Mouse (Mus musculus): ENCODE data around the gene Tmem95.

Tmem95 gene

GRCm38 (mm10) chr11:69910781-69911560 lies 33.2 kb upstream of the Tmem95 start:
- DNase-seq (ENCODE audit: low spot score): no peak

- DNase-seq (ENCODE audit: low spot score): no peak
These were observed 32.4 kb upstream of the Tmem95 start for GRCm38 (mm10) chr11:69910177-69910576.

DNA sequence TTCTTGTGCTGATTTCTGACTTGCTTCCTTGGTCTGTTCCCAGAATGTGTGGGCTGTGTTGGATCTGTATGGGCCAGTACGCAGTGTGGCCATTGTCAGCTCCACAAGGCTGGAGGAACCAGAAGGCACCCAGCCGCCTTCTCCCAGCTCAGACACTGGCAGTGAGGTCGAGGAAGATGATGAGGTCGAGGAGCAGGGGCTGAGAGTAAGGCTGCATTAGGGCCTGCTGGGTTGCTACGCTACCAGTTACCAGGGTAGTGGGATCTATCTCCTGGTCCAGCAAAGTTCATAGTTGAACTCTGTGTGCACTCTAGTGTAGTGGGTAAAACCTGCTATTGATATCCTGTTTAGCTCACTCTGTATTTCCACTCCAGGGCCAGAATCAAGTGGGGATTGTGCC lies 31.4 kb upstream of the Tmem95 start:
- DNase-seq (ENCODE audit: low spot score): no peak

DNA sequence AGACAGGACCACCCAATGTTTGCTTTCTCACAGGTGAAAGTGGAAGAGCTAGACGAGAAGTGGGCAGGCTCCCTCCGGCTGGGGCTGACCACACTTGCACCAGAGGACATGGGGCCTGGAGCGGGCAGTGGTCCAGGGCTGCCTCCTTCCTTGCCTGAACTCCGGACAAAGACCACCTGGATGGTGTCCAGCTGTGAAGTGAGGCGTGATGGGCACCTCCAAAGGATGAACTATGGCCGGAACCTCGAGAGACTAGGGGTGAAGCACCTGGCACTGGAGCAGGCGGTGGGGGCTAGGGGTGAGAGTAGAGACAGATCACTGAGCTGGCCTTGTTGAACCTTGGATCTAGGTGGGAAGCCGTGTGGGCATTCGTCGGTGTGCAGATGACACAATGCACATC lies 30.8 kb upstream of the Tmem95 start:
- no peak for DNase-seq (ENCODE audit: low spot score)

DNA sequence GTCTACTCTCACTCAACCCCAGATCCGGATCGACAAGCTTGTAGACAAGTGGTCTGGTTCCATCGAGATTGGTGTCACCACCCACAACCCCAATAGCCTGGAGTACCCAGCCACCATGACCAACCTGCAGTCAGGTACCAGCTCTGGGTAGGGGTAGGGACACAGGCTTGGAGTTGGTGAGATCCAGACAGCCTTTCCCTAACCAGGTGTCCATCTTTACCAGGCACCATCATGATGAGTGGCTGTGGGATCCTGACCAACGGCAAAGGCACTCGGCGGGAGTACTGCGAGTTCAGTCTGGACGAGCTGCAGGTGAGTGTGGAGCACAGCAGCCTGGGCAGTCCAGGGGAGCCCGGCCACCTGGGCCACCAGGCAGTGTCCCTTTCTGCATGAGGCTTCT lies 26.5 kb upstream of the Tmem95 start:
- DNase-seq (ENCODE audit: low spot score): no peak

DNA sequence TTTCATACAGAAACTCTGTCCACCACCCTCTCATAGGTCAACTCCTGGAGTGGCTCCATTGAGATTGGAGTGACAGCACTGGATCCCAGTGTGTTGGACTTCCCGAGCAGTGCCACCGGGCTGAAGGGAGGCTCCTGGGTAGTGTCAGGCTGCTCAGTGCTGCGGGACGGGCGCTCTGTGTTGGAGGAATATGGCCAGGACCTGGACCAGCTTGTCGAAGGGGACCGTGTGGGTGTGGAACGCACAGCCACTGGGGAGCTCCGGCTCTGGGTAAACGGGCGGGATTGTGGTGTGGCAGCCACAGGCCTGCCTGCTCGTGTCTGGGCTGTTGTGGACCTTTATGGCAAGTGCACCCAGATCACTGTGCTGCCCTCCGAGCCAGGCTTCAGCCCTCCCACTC lies 25.2 kb upstream of the Tmem95 start:
- DNase-seq (ENCODE audit: low spot score): no peak

- DNase-seq (ENCODE audit: low spot score): peak; percentile 46
These were observed 24.2 kb upstream of the Tmem95 start for GRCm38 (mm10) chr11:69901993-69902392.

- peak; percentile 98 for DNase-seq (ENCODE audit: low spot score)
These were observed 23.6 kb upstream of the Tmem95 start for GRCm38 (mm10) chr11:69901406-69901846.

- DNase-seq (ENCODE audit: low spot score): peak; percentile 91
These were observed 22.9 kb upstream of the Tmem95 start, which contains the start of the genes 2810408A11Rik and Neurl4 for GRCm38 (mm10) chr11:69900471-69901405. 2810408A11Rik (minus strand) TSS chr11:69900987. Neurl4 (plus strand) TSS chr11:69901072.

DNA sequence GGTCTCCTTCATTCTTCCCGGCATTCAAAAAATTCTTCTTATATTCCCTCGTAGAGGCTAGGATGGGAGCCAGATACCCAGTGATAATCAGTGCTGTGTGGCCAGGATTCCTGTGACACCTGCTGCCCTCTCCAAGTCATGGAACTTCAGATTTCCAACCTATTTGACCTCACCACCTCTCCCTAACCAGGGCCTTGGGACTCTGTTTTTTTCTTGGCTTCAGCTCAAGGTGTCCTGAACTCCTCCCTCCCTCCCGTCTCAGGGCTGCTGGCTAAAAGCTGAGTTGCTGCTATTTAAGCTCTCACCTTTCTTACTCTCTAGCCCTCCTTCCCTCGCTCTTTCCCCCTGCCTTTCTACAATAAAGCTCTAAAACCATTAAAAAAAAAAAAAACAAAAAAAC lies 22.1 kb upstream of the Tmem95 start:
- no peak for DNase-seq (ENCODE audit: low spot score)

- no peak for DNase-seq (ENCODE audit: low spot score)
These were observed 17.5 kb upstream of the Tmem95 start, which contains the start of gene Acap1 for GRCm38 (mm10) chr11:69895291-69895690. Acap1 (minus strand) TSS chr11:69895539.

DNA sequence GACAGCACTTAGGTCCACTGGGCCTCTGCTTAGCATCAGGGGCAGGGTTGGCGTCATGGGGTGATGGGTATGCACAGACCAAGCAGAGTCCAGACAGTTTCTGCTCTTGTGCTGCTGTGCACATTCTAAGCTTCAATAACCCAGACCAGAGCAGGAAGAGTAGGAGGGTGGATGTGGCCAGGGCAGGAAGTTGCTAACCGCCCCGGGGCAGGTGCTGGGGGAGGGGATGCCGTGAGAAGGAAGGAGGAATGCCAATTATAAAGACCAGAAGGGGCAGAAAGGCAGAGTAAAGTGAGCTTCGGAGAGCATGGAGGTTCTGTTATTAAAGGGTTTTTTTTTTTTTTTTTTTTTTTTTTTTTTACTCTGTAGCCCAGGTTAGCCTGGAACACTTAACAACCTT lies 16.9 kb upstream of the Tmem95 start:
- no peak for DNase-seq (ENCODE audit: low spot score)

- no peak for DNase-seq (ENCODE audit: low spot score)
These were observed 13.7 kb upstream of the Tmem95 start for GRCm38 (mm10) chr11:69891482-69891881.

DNA sequence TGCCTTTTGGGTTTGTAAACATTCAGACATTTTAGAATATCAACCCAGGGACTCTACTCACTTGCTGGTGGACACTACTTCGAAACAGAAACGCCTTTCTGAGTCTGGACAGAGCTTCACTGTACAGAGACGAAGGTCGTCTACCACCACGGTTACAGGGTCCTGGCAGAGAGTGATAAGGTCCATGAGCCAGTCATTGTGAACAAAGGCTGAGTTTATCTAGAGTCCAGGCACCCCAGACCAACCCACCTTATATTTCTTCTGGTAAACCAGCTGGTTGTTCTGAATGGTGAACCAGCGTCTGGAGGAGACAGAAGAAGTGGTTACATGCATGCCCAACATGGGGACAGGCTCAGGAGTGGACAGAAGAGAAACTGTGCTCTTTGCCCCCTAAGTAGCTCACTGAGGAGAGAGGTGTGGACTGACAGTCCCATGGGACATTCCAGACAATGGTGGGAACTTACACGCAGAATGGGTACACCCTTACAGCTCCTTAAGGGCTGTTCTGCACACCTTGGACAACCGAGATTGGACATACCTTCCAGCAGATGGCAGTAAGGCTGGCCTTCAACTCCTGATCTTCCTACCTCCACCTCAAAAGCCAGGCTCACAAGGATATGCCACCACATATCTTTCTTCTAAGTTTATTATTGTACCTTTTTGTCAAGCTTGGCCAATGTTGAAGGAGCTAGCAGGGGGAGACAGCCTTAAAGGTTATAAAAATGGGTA lies 9.3 kb upstream of the Tmem95 start:
- DNase-seq (ENCODE audit: low spot score): no peak

GRCm38 (mm10) chr11:69884663-69885062 lies 6.8 kb upstream of the Tmem95 start:
- no peak for DNase-seq (ENCODE audit: low spot score)

GRCm38 (mm10) chr11:69884240-69884639 lies 6.4 kb upstream of the Tmem95 start:
- no peak for DNase-seq (ENCODE audit: low spot score)

DNA sequence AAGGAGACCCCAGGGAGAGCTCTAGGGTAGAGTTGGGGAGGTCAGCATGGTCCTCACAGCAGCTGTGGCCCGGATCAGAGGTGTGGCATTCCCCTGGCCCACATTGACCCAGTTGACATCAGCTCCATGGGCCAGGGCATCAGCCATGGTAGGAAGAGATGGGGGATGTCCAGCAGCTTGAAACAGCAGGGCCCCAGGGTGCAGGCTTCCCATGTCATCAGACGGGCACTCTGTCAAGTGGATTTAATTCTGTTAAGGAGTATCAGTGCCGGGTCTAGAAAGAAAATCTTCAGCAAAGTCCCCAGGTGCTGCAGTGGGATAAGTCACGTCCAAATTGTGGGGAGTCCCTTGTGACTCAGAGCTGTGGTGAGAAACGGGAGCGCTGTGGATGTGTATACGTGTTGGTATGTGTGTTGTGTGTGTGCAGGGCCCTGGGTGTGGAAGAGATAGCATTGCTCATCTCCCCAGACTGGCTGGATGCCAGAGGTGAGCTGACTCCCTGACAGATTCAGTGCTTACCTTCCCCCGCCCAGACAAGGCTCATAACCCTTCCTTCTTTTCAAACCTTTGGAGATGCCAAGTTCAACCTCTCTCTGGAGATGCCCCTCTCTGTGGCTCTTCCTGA lies 5.8 kb upstream of the Tmem95 start:
- DNase-seq (ENCODE audit: low spot score): no peak

- no peak for DNase-seq (ENCODE audit: low spot score)
These were observed 5.2 kb upstream of the Tmem95 start for GRCm38 (mm10) chr11:69883066-69883465.

- DNase-seq (ENCODE audit: low spot score): no peak
These were observed 4.2 kb upstream of the Tmem95 start for GRCm38 (mm10) chr11:69881787-69882670.

DNA sequence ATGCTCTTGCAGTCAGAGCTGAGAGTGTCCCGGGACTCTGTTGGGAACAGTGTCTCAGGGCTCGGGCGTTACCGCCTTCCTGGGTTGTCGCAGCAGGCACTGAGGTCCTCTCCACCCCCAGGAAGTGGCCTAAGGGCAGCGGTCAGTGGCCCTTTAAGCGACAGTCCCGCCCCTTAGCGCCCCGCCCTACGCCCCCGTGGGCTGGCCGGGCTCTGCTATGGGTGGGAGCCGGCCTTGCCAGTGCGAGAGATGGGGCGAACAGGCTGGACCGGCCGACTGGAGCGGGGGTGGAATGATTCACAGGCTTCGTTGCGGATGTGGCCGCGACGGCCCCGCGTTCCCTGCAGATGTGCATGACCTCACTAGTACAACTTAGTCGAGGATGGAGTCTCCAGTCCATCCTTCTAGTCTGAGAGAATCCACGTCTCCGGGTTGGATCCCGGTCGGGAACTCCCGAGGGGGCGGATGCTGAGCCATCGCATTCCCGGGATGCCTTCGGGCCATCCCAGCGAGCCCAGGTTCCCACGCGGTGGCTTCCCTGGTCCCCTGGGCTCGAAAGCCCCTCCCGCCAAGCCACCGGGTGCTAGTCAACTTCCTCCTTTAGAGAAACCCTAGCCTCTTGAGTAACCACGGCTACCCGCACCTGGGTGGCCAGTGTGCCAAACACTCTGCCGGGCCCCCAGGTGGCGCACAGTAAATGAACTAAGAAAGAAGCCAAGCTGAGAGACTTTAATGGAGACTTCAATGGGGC lies 3.2 kb upstream of the Tmem95 start, which contains the start of gene Kctd11:
TSS of gene Kctd11 (minus strand) at position 554 of the 751 bp plus-strand sequence.
- DNase-seq (ENCODE audit: low spot score): peak; percentile 87

All from MN1 (cell line).